Mouse (Mus musculus): Measurements from ENCODE around the gene Adgra3. TPM values are rescaled to one million over a fixed set of nuclear protein-coding genes. Genes with fewer than 3 reads are reported as not detected.

Adgra3 gene
- polyA plus RNA-seq, 1 experiment from 2014 or later = 34.9 TPM

DNA sequence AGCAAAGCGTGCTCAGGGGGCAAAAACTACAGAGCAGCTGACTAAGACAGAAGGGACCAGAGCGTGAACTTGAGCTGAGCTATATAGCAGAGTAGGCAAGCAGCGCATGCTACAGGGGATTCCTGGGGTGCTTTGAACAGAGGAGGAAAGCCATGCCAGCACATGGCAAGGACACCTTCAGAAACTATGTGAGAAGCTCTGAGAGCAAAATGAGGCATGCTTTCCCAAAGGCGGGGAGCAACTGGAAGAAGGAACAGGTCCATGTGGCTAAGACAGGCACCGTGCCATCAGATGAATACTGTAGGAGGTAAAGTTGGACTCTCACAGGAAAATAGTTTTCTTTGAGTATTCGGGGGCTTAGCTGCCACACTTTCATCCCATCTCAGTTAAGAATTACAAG lies 13.6 kb downstream of the Adgra3 start:
- H3K36me3 ChIP-seq (replicated peaks) = peaks cover 16% of the 10 kb centered on the region
- no peaks in the 10 kb centered on the region for H3K27me3 ChIP-seq (ENCODE audit: poor library complexity, severe bottlenecking)
- DNase-seq (ENCODE audit: extremely low spot score, low spot score) = no peak
- WGBS = 92% methylated on average over 6 of the region's 6 CpGs
- no peak overlapping the region for H3K27ac ChIP-seq
- H3K4me1 ChIP-seq = peaks cover 35% of the 10 kb centered on the region
- H3K9me3 ChIP-seq = no peaks in the 10 kb centered on the region
- H3K4me3 ChIP-seq = no peak overlapping the region

- 86% methylated on average over 4 of the region's 4 CpGs for WGBS
- no peaks in the 10 kb centered on the region for H3K27me3 ChIP-seq (ENCODE audit: poor library complexity, severe bottlenecking)
- no peak for DNase-seq (ENCODE audit: extremely low spot score, low spot score)
- H3K4me3 ChIP-seq = no peak overlapping the region
- H3K27ac ChIP-seq = no peak overlapping the region
- no peaks in the 10 kb centered on the region for H3K9me3 ChIP-seq
- H3K4me1 ChIP-seq = peaks cover 21% of the 10 kb centered on the region
- peaks cover 7% of the 10 kb centered on the region for H3K36me3 ChIP-seq (replicated peaks)
Measured at GRCm38 (mm10) chr5:50043677-50044076, 15.1 kb downstream of the Adgra3 start.

DNA sequence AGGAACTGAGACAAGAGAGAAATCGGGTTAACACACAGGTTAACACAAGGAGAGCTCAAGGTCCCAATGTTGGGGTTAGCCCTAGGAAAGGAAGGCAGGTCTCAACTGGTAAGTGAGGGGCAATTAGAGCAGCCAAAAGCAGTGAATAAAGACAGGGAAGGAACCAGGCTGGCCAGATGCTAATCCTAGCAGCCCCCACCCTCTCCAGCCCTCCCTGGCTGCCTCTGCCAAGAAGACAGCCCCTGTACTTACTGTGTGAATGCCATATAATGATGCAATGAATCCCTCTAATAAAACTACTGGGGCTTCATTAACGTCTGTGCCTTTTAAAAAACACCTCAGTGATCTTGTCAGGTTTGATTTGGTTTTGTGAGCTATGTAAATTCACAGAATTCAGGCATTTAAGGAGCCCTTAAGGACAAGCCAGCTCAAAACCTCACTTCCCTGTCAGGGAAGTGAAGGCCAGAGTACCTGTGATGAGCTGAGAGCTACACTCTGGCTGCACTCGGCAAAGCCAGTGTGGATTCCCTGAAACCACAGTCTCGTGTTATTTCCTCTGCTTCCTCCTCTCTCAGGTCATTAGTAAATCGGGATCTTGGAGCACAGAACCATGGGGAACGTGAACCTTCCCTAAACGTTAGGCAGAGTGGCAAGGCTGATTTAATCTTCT lies 16.4 kb downstream of the Adgra3 start:
- H3K4me3 ChIP-seq = no peak overlapping the region
- no peak for DNase-seq (ENCODE audit: extremely low spot score, low spot score)
- H3K36me3 ChIP-seq (replicated peaks) = peaks cover 2% of the 10 kb centered on the region
- H3K27ac ChIP-seq = no peak overlapping the region
- no peaks in the 10 kb centered on the region for H3K9me3 ChIP-seq
- H3K27me3 ChIP-seq (ENCODE audit: poor library complexity, severe bottlenecking) = no peaks in the 10 kb centered on the region
- WGBS = 64% methylated on average over 7 of the region's 7 CpGs
- H3K4me1 ChIP-seq = peaks cover 23% of the 10 kb centered on the region

GRCm38 (mm10) chr5:50039521-50039920 lies 19.3 kb downstream of the Adgra3 start:
- Histone ChIP-seq H3K4me1 (peaks cover 52% of the 10 kb centered on the region), H3K27me3 (ENCODE audit: poor library complexity, severe bottlenecking) (no peaks in the 10 kb centered on the region), H3K36me3 (replicated peaks) (no peaks in the 10 kb centered on the region), H3K4me3 (no peak overlapping the region), H3K27ac (no peak overlapping the region), H3K9me3 (no peaks in the 10 kb centered on the region)
- 92% methylated on average over 6 of the region's 6 CpGs for WGBS
- no peak for DNase-seq (ENCODE audit: extremely low spot score, low spot score)

DNA sequence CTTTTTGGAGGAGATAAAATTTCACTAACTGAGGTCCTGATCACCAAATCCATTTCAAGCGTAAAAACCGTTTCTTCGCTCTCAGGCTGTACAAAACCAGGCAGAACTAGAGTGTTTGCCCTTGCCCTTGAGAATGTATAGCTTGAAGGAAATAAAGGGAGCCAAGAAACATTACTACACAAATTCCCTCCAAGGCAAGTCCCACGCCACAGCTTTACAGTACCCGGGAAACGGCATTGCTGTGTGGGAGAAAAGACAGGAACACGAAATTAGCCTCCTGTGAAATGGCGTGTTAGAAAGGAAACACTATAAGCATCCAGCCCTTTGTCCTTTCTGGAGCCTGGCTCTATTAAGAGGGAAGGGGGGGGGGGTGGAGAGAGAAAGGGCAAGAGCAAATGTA lies 21.1 kb downstream of the Adgra3 start:
- WGBS = 78% methylated on average over 8 of the region's 8 CpGs
- no peaks in the 10 kb centered on the region for H3K9me3 ChIP-seq
- no peak for DNase-seq (ENCODE audit: extremely low spot score, low spot score)
- H3K4me1 ChIP-seq = peaks cover 62% of the 10 kb centered on the region
- H3K36me3 ChIP-seq (replicated peaks) = no peaks in the 10 kb centered on the region
- H3K27ac ChIP-seq = 0 out of 2 replicates have a peak overlapping the region, but pooled peaks have one; percentile 48
- no peaks in the 10 kb centered on the region for H3K27me3 ChIP-seq (ENCODE audit: poor library complexity, severe bottlenecking)
- no peak overlapping the region for H3K4me3 ChIP-seq

GRCm38 (mm10) chr5:50034900-50035514 lies 23.8 kb downstream of the Adgra3 start:
- no peak for DNase-seq (ENCODE audit: extremely low spot score, low spot score)
- Histone ChIP-seq H3K4me1 (peaks cover 61% of the 10 kb centered on the region), H3K27me3 (ENCODE audit: poor library complexity, severe bottlenecking) (no peaks in the 10 kb centered on the region), H3K27ac (no peak overlapping the region), H3K9me3 (no peaks in the 10 kb centered on the region), H3K4me3 (no peak overlapping the region), H3K36me3 (replicated peaks) (peaks cover 1% of the 10 kb centered on the region; the same call in 1 of the 2 replicates)
- WGBS = 77% methylated on average over 8 of the region's 8 CpGs

- H3K36me3 ChIP-seq (replicated peaks) = peaks cover 4% of the 10 kb centered on the region; the same call in 1 of the 2 replicates
- H3K27ac ChIP-seq = peak overlapping the region; percentile 60; the same call in 1 of the 2 replicates
- no peaks in the 10 kb centered on the region for H3K9me3 ChIP-seq
- H3K4me1 ChIP-seq = peaks cover 67% of the 10 kb centered on the region
- H3K27me3 ChIP-seq (ENCODE audit: poor library complexity, severe bottlenecking) = no peaks in the 10 kb centered on the region
- DNase-seq (ENCODE audit: extremely low spot score, low spot score) = no peak
- H3K4me3 ChIP-seq = no peak overlapping the region
- 53% methylated on average over 6 of the region's 6 CpGs for WGBS
Measured at GRCm38 (mm10) chr5:50034231-50034630, 24.6 kb downstream of the Adgra3 start.

GRCm38 (mm10) chr5:50033660-50034059 lies 25.1 kb downstream of the Adgra3 start:
- H3K27ac ChIP-seq = 0 out of 2 replicates have a peak overlapping the region, but pooled peaks have one; percentile 30
- peaks cover 67% of the 10 kb centered on the region for H3K4me1 ChIP-seq
- DNase-seq (ENCODE audit: extremely low spot score, low spot score) = no peak

DNA sequence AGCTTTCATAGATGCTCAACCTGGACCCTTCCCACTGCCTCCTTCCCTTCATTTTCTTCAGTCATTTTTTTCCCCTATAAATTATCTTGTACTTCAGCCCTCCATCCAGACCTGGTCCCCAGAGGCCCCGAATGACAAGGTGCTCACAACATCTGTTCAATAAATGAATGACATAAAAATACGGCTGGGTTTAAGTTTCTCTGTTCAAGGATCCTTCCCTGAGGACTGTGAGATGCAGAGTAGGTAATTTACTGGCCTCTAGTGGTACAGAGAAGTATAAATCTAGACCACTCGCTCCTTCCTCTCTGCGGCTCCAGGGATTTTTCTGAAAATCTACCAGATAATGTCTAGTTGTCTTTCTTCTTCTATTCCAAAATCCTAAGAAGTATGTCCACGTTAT lies 26.5 kb downstream of the Adgra3 start:
- peaks cover 66% of the 10 kb centered on the region for H3K4me1 ChIP-seq
- DNase-seq (ENCODE audit: extremely low spot score, low spot score) = no peak

More at GRCm38 (mm10) chr5:50033660-50034059, 25.1 kb downstream of the Adgra3 start:
- Histone ChIP-seq H3K27me3 (ENCODE audit: poor library complexity, severe bottlenecking) (no peaks in the 10 kb centered on the region), H3K9me3 (no peaks in the 10 kb centered on the region), H3K4me3 (no peak overlapping the region), H3K36me3 (replicated peaks) (peaks cover 4% of the 10 kb centered on the region; the same call in 1 of the 2 replicates)
- WGBS = 33% methylated on average over 9 of the region's 9 CpGs

GRCm38 (mm10) chr5:50031763-50032272 lies 27.0 kb downstream of the Adgra3 start:
- Histone ChIP-seq H3K36me3 (replicated peaks) (peaks cover 4% of the 10 kb centered on the region; the same call in 1 of the 2 replicates), H3K4me3 (no peak overlapping the region), H3K27ac (no peak overlapping the region), H3K9me3 (no peaks in the 10 kb centered on the region), H3K27me3 (ENCODE audit: poor library complexity, severe bottlenecking) (no peaks in the 10 kb centered on the region), H3K4me1 (peaks cover 61% of the 10 kb centered on the region)
- DNase-seq (ENCODE audit: extremely low spot score, low spot score) = no peak
- 96% methylated on average over 2 of the region's 2 CpGs for WGBS

More for the DNA sequence above, 26.5 kb downstream of the Adgra3 start:
- Histone ChIP-seq H3K4me3 (no peak overlapping the region), H3K27me3 (ENCODE audit: poor library complexity, severe bottlenecking) (no peaks in the 10 kb centered on the region), H3K9me3 (no peaks in the 10 kb centered on the region), H3K36me3 (replicated peaks) (peaks cover 4% of the 10 kb centered on the region; the same call in 1 of the 2 replicates), H3K27ac (no peak overlapping the region)
- WGBS = 79% methylated on average over 5 of the region's 5 CpGs

DNA sequence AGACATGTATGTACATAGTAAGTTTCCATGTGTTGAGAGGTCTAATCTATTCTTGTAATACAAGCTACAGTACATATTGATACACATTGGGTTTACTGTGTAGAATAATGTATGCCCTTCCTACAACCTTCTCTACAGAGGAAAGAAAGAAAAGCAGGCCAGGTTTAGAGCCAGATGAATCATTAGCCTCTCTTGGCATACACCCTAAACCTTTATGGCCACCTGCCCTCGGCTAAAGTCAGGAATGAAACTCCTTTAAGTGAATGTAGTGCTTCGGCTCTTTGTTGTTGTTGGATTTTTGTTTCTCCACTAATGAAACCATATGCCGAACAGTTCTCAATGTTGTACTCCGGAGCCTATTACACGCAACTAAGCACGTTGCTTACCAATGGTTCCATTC lies 27.5 kb downstream of the Adgra3 start:
- Histone ChIP-seq H3K4me1 (peaks cover 56% of the 10 kb centered on the region), H3K9me3 (no peaks in the 10 kb centered on the region), H3K27ac (no peak overlapping the region), H3K27me3 (ENCODE audit: poor library complexity, severe bottlenecking) (no peaks in the 10 kb centered on the region), H3K4me3 (no peak overlapping the region), H3K36me3 (replicated peaks) (peaks cover 4% of the 10 kb centered on the region; the same call in 1 of the 2 replicates)
- WGBS = 94% methylated on average over 6 of the region's 6 CpGs
- no peak for DNase-seq (ENCODE audit: extremely low spot score, low spot score)

GRCm38 (mm10) chr5:50029662-50030061 lies 29.1 kb downstream of the Adgra3 start:
- peaks cover 40% of the 10 kb centered on the region for H3K4me1 ChIP-seq
- peaks cover 13% of the 10 kb centered on the region for H3K36me3 ChIP-seq (replicated peaks)
- H3K27me3 ChIP-seq (ENCODE audit: poor library complexity, severe bottlenecking) = no peaks in the 10 kb centered on the region
- no peaks in the 10 kb centered on the region for H3K9me3 ChIP-seq
- WGBS = 91% methylated on average over 6 of the region's 6 CpGs
- no peak overlapping the region for H3K4me3 ChIP-seq
- no peak for DNase-seq (ENCODE audit: extremely low spot score, low spot score)
- no peak overlapping the region for H3K27ac ChIP-seq

DNA sequence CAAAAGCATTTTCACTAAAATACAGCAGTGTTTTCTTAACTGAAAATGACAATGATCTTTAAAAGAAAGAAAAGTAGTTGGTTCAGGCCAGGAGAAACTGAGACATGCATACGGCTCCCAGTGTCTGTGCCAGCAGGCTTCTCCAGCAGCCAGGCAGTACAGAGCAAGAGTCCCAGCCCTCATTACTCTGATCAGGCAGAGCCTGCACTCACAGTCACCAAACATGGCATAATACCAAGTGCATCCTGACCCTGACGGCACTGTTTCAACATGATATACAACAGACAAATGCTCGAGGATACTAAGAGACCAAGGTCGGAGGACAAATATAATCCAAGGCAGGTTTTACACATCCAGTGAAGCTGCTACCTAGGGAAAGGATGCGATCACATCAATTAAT lies 31.2 kb downstream of the Adgra3 start:
- peaks cover 33% of the 10 kb centered on the region for H3K36me3 ChIP-seq (replicated peaks)
- 83% methylated on average over 5 of the region's 5 CpGs for WGBS

More for the DNA sequence above, 31.2 kb downstream of the Adgra3 start:
- H3K4me3 ChIP-seq = no peak overlapping the region
- no peak for DNase-seq (ENCODE audit: extremely low spot score, low spot score)
- H3K27me3 ChIP-seq (ENCODE audit: poor library complexity, severe bottlenecking) = no peaks in the 10 kb centered on the region
- no peak overlapping the region for H3K27ac ChIP-seq
- peaks cover 22% of the 10 kb centered on the region; the same call in 1 of the 2 replicates for H3K4me1 ChIP-seq
- H3K9me3 ChIP-seq = no peaks in the 10 kb centered on the region
